Mouse (Mus musculus) regulatory T cell (primary cell): ENCODE measurements around the gene 5730596B20Rik.

Source experiments
- in situ Hi-C: fragments of 300-600 bp; cut with MboI, MseI; formaldehyde crosslinking; loops from one replicate; pipeline ENCODE4 v1.15.1; 2025; ENCODE audit warnings: high pct_unique_total_duplicates

5730596B20Rik gene

DNA sequence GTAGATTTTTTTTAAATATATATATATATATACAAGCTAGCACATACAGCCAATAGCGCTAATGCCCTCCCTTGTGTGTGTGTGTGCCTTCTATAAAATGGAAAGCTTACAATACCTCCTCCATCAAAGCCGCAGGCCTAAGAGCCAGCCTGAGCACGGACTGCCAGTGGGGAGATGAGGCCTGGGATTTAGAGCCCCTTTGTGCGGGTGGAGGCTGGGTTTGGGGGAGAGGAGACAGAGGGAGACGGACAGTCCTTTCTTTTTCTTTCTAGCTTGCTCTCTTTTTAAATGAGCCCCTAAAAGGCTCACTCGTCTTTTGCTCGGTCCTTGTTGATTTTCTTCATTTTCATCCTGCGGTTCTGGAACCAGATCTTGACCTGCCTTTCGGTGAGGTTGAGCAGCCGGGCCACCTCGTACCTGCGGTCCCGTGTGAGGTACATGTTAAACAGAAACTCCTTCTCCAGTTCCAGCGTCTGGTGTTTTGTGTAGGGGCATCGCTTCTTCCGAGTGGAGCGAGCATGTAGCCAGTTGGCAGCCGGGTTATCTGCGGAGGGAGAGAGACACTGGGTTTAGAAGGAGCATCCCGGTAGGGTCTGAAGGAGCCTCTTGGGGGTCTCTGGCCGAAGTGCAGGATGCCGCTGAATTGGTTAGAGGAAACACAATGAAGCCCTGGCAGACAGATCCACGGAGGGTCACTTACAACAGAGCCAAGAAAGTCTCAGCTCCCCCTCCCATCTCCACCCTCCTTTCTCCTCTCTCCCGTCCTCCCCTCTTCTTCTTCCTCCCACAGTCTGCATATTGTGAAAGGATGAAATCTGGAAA, 46.9 kb downstream of the 5730596B20Rik start:
- in situ Hi-C loops = loop anchor here (10.0 to 25.0 kb wide), 2 partner anchors 362 to 1019 kb away; no protein-coding TSS in a partner anchor

GRCm38 (mm10) chr6:52224895-52225611, 47.8 kb downstream of the 5730596B20Rik start:
- in situ Hi-C loops = loop anchor here (5.0 to 25.0 kb wide), 3 partner anchors 218 to 1020 kb away; no protein-coding TSS in a partner anchor

DNA sequence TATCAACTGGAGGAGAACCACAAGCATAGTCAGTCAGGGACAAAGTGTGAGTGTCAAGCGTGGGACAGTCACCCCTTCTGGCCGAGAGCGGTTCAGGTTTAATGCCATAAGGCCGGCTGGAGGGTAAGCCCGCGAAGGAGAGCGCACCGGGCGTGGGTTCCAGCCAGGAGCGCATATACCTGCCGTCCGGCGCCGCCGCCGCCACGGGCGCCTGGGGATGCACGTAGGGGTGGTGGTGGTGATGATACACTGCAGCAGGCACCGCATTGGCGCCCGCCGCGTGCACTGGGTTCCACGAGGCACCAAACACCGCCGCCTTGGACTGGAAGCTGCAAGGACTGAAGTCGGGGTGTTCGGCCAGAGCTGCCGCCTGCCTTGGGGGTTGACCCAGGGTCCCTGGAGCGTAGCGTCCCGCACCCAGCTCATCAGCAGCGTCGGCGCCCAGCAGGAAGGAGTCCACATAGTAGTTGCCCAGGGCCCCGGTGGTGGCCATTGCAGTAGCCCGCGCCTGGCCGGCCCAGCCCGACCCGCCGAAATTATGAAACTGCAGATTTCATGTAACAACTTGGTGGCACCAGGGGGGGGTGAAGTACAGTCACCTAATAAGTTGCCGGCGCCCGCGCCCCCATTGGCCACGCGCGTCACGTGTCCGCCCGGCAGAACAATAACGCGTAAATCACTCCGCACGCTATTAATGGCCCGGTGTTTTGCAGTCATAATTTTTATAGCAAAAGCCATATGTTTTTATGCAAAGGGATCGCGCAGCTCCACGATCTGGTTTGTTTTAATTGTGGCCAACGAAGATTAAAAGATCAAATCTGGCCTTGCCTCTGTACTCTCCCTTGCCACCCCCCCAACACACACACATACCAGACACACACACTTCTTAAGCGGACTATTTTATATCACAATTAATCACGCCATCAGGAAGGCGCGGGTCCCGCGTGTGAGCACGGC, 48.6 kb downstream of the 5730596B20Rik start:
- in situ Hi-C loops = loop anchor here (5.0 to 10.0 kb wide), 2 partner anchors 219 to 1021 kb away; no protein-coding TSS in a partner anchor

DNA sequence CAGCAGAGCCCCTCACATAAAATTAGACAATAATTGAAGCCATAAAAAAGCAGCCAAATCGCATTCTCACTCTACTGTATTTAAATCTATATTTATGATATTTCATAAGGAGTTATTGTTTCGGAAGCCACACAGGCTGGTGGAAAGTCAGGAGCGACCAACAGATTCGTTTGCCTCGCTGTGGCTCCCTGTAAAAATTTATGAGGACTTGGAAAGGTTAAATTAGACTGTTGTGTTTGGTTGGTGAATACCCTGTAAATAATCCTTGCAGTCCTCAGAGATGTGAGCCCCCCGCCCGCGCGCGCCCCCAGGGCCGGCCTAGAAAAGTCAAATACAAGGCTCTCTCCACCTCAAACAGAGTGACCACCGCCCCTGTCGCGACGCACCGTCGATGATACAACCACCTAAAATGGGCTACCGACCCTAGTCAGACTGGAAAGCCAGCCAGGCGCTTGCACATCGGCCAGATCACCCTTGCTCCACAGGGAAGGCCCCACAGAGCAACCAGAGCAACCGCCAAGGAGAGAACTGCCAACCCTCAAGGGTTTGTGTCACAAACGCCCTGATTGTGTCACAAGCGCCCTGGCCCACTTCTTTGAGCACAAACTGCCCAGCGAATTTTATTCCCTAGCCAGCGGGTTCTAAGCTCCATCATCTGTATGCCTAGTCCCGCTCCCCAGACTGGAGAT, 49.4 kb downstream of the 5730596B20Rik start:
- in situ Hi-C loops = loop anchor here (5.0 to 10.0 kb wide), 2 partner anchors 219 to 1022 kb away; no protein-coding TSS in a partner anchor

- in situ Hi-C loops = loop anchor here (5.0 to 10.0 kb wide), 2 partner anchors 220 to 1023 kb away; no protein-coding TSS in a partner anchor
Measured at GRCm38 (mm10) chr6:52227470-52228222, 50.3 kb downstream of the 5730596B20Rik start.

DNA sequence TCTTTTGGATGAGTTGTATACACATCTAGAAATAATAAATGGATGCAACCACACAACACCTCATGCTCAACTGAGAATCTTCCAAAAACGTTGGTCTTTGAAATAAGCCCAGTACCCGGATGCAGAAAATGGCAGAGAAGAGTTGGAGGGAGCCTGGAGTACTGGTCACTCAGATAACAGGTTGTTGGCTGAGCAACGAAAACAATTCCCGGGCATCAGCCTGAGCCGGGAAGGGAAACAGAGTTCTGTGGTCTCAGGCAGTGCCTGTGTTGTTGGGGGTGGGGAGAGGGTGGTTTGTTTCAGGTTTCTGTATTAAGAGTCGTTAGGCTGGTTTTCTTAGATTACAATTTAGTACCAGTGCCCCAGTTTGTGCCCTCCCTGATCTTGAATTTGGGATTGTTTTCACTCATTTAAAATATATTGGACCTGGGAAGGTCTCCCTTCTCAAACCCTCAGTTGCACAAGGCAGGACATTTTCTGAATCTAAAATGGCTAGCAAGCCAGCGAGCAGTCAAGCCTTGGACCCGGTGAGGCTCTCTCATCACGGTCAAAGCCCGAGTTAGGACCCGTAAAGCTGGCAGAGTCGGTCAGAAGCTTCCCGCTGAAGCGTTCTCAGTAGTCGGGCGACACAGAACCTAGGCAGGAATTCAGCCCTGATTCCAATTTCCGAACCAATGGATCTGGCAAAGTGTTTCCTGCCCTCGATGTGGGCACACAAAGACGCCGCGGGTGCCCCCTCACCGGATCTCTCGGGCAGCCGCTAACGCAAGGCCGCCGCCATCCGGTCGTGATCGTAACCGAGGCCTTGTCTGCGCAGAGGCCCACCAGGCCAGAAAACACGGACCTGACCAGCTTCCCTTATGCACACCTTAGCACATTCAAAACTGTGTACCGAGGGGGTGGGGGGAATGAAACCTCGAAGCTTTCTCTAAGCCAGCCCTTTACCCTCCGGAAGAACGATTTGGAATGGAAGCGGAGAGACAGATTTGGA, 51.5 kb downstream of the 5730596B20Rik start:
- in situ Hi-C loops = loop anchor here (5.0 to 10.0 kb wide), 2 partner anchors 221 to 1024 kb away; no protein-coding TSS in a partner anchor

- in situ Hi-C loops = loop anchor here (5.0 to 10.0 kb wide), 2 partner anchors 222 to 1025 kb away; no protein-coding TSS in a partner anchor
Measured at GRCm38 (mm10) chr6:52229558-52230416, 52.5 kb downstream of the 5730596B20Rik start.
